Mouse (Mus musculus): ENCODE results near the gene Rnf40. TPM values are rescaled to one million over a fixed set of nuclear protein-coding genes. Genes with fewer than 3 reads are reported as not detected.

The Rnf40 gene
- polyA plus RNA-seq, 1 experiment: 32.8 TPM

DNA sequence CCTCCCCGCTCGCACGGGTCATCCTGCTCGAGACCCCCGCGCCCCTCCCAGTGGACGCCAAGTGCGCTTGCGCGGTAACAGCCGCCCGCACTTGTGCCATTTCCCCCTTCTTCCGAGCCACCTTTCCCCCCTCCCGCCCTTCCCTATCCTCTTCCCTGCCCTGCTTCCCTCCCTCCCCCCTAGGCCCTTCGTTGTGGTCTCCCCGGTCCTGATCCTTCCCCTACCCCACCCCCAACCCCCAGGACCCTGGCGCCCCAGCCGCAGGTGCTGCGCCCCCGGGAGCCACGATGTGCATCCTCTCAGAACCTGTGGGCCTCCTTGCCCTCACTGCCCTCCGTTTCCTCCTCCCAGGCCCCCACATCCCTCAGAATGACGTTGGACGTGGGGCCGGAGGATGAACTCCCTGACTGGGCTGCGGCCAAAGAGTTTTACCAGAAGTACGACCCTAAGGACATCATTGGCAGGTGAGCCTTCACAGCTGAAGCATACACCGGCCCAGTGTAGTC, 15.0 kb upstream of the Rnf40 start:
- TF ChIP-seq POLR2A (IDR thresholded peaks at IDR 0.05; ENCODE audit: borderline replicate concordance, extremely low read depth, low read depth, low read length) (no peak), CTCF (IDR thresholded peaks at IDR 0.05; ENCODE audit: insufficient read depth, low read length) (no peak)
- Histone ChIP-seq H3K4me3 (replicated peaks; ENCODE audit: extremely low read depth, low read depth, low read length) (peak overlapping the region; percentile 90), H3K4me1 (ENCODE audit: control insufficient read depth, insufficient read depth, low read length) (peaks cover 8% of the 10 kb centered on the region; the same call in 1 of the 2 replicates)
- peak; percentile 33 for DNase-seq
- WGBS: 2% methylated on average over 28 of the region's 28 CpGs

DNA sequence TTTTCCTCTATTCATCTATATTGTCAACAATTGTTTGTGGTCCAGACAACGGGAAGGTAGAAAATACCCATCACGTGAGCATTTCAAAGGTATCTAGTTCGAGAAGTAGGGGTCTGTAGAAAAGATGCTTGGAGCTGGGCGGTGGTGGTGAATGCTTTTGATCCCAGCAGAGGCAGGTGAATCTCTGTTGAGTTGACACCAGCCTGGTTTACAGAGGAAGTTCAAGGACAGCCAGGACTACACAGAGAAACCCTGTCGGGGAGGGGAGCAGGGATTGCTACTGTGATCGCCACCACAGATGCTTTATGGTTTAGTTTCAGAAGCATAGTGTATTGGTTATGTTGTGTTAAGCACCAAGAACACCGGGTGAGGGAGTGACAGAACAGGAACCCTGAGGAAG, 14.5 kb upstream of the Rnf40 start:
- Histone ChIP-seq H3K4me1 (ENCODE audit: control insufficient read depth, insufficient read depth, low read length) (peaks cover 8% of the 10 kb centered on the region; the same call in 1 of the 2 replicates), H3K4me3 (replicated peaks; ENCODE audit: extremely low read depth, low read depth, low read length) (peak overlapping the region; percentile 90)
- no peak for DNase-seq
- 11% methylated on average over 7 of the region's 7 CpGs for WGBS
- TF ChIP-seq CTCF (IDR thresholded peaks at IDR 0.05; ENCODE audit: insufficient read depth, low read length): no peak
- no peak for TF ChIP-seq POLR2A (IDR thresholded peaks at IDR 0.05; ENCODE audit: borderline replicate concordance, extremely low read depth, low read depth, low read length)

DNA sequence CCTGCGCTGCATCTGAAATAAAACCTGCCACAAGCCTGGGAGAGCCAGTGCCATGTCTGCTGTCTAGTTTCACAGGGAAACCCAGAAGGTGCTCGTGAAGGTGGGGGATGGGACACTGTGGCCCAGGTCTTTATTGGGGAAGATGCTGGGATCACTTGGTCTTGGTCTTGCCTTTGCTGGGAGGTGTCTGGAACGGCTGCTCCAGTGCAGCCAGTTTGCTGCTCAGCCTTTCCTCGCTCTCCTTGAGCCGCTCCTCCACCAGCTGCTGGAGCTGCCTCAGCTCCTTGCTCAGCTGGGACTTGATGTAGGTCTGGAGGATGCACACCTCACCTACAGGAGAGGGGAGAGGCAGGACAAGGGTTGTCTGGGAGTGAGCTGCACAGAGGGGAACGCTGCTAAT, 5.3 kb upstream of the Rnf40 start:
- no peak for DNase-seq
- no peaks in the 10 kb centered on the region; the same call in 1 of the 2 replicates for H3K4me1 ChIP-seq (ENCODE audit: control insufficient read depth, insufficient read depth, low read length)
- whole genome bisulfite sequencing: 95% methylated on average over 6 of the region's 6 CpGs
- TF ChIP-seq POLR2A (IDR thresholded peaks at IDR 0.05; ENCODE audit: borderline replicate concordance, extremely low read depth, low read depth, low read length) (no peak), CTCF (IDR thresholded peaks at IDR 0.05; ENCODE audit: insufficient read depth, low read length) (no peak)
- H3K4me3 ChIP-seq (replicated peaks; ENCODE audit: extremely low read depth, low read depth, low read length): no peak overlapping the region

DNA sequence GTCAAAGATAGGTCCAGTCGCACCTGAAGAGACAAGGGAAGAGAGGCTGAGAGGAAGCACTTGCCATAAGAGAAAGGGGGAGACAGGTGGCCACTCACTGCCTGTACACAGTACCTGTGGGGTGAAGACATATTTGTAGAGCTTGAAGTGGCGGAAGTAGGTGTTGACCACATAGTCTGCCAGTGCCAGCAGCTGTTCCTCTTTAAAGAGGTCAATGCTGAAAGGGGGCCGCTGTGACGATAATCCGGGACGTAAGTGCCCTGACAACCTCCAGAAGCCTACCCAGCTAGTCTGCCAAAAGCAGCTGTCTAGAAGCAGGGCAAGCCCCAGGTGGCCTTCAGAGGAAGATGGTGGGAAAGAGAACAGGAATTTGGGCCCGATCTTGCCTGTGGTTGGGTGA, 3.5 kb upstream of the Rnf40 start:
- DNase-seq: peak; percentile 29
- 74% methylated on average over 7 of the region's 7 CpGs for WGBS
- H3K4me1 ChIP-seq (ENCODE audit: control insufficient read depth, insufficient read depth, low read length): peaks cover 5% of the 10 kb centered on the region
- H3K4me3 ChIP-seq (replicated peaks; ENCODE audit: extremely low read depth, low read depth, low read length): no peak overlapping the region
- no peak for TF ChIP-seq CTCF (IDR thresholded peaks at IDR 0.05; ENCODE audit: insufficient read depth, low read length)
- no peak for TF ChIP-seq POLR2A (IDR thresholded peaks at IDR 0.05; ENCODE audit: borderline replicate concordance, extremely low read depth, low read depth, low read length)

DNA sequence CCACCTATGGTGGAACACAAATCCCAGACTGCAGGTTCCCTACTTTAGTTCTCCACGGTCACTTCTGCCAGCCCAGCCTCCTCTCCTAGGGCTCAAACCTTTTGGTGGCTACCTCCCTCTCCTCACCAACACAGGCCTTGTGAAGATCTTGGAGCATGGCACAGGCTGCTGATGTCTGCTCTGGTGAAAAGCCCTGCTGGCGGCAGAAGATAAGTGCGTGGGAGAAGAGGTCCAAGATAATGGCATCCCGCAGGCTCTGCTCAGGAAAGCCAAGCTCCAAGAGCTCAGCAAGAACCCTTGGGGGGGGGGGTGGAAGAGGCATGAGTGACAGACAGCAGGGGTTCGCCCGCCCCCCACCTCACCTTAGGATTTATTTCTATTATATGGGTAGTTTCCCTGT, 2.4 kb upstream of the Rnf40 start:
- 92% methylated on average over 6 of the region's 6 CpGs for WGBS
- TF ChIP-seq POLR2A (IDR thresholded peaks at IDR 0.05; ENCODE audit: borderline replicate concordance, extremely low read depth, low read depth, low read length) (no peak), CTCF (IDR thresholded peaks at IDR 0.05; ENCODE audit: insufficient read depth, low read length) (no peak)
- Histone ChIP-seq H3K4me3 (replicated peaks; ENCODE audit: extremely low read depth, low read depth, low read length) (no peak overlapping the region), H3K4me1 (ENCODE audit: control insufficient read depth, insufficient read depth, low read length) (peaks cover 5% of the 10 kb centered on the region)
- DNase-seq: no peak

DNA sequence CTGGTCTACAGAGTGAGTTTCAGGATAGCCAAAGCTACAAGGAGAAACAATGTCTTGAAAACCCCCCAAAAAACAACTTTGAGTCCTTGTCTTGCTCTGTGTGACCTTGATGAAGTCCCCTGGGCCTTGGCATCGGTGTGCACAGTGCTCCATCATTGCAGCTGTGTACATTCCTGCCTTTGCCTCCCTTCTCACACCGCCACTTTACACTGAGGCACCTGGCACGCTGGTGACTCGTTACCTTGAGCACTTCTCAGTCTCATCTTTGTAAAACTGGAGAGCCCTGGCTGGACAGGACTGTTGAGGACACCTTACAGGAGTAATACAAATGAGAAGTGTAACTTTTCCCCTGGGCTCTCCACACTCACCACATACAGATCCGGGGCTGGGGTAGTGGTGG, 1.4 kb upstream of the Rnf40 start:
- no peak for DNase-seq

DNA sequence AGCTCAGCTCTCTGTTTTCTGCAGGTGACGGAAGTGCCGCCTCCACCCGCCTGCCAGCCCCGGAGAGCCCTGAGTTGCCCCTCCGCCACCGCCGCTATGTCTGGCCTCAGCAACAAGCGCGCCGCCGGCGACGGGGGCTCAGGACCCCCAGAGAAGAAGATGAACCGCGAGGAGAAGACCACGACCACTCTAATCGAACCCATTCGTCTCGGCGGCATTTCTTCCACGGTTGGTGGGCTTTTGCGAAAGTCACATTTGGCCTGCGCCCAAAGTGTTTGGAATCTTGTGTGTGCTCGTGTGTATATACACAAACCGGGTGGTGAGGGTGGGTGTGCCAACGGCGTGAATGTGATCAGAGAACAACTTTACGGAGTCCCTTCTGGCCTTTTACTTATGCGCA, 334 bp downstream of the Rnf40 start:
- Histone ChIP-seq H3K4me1 (ENCODE audit: control insufficient read depth, insufficient read depth, low read length) (peaks cover 5% of the 10 kb centered on the region), H3K4me3 (replicated peaks; ENCODE audit: extremely low read depth, low read depth, low read length) (peak overlapping the region; percentile 87)
- no peak for TF ChIP-seq CTCF (IDR thresholded peaks at IDR 0.05; ENCODE audit: insufficient read depth, low read length)
- no peak for TF ChIP-seq POLR2A (IDR thresholded peaks at IDR 0.05; ENCODE audit: borderline replicate concordance, extremely low read depth, low read depth, low read length)
- no peak for DNase-seq
- WGBS: 3% methylated on average over 29 of the region's 29 CpGs

More for the DNA sequence above, 1.4 kb upstream of the Rnf40 start:
- WGBS: 54% methylated on average over 5 of the region's 5 CpGs
- TF ChIP-seq POLR2A (IDR thresholded peaks at IDR 0.05; ENCODE audit: borderline replicate concordance, extremely low read depth, low read depth, low read length): no peak
- TF ChIP-seq CTCF (IDR thresholded peaks at IDR 0.05; ENCODE audit: insufficient read depth, low read length): no peak
- Histone ChIP-seq H3K4me1 (ENCODE audit: control insufficient read depth, insufficient read depth, low read length) (peaks cover 5% of the 10 kb centered on the region), H3K4me3 (replicated peaks; ENCODE audit: extremely low read depth, low read depth, low read length) (no peak overlapping the region)

DNA sequence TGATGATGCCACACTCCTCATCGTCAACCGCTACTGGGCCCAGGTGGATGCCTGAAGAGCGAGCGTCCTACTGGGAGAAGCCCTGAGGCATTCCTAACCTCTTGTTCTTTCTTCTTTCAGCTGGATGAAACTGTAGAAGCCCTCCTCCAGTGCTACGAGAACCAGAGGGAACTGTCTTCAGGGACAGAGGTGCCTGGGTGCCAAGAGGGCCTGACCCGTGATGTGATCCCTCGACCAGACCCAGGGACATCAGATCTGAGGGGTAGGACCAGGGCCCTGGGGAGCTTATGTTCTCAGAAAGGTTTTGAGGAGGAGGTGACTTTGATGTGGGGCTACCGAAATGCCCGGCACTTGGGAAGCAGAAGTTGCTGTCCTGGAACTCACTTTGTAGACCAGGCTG, 1.1 kb downstream of the Rnf40 start:
- no peak for DNase-seq
- H3K4me3 ChIP-seq (replicated peaks; ENCODE audit: extremely low read depth, low read depth, low read length): no peak overlapping the region
- WGBS: 94% methylated on average over 9 of the region's 9 CpGs
- TF ChIP-seq POLR2A (IDR thresholded peaks at IDR 0.05; ENCODE audit: borderline replicate concordance, extremely low read depth, low read depth, low read length): no peak
- no peak for TF ChIP-seq CTCF (IDR thresholded peaks at IDR 0.05; ENCODE audit: insufficient read depth, low read length)
- peaks cover 5% of the 10 kb centered on the region for H3K4me1 ChIP-seq (ENCODE audit: control insufficient read depth, insufficient read depth, low read length)

DNA sequence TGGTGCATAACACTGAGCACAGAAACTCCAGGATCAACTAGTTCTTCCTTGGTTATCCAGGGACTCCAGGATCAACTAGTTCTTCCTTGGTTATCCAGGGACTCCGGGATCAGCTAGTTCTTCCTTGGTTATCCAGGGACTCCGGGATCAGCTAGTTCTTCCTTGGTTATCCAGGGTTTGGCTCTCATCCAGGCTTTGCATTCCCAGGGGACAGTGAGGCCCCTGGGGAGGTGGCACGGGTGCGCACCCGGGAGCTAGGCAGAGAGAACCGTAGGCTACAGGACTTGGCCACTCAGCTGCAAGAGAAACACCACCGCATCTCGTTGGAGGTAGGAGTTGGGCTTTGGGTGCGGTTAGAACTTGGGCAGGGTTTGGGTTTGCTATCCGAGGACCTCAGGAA, 2.5 kb downstream of the Rnf40 start:
- no peak for TF ChIP-seq CTCF (IDR thresholded peaks at IDR 0.05; ENCODE audit: insufficient read depth, low read length)
- TF ChIP-seq POLR2A (IDR thresholded peaks at IDR 0.05; ENCODE audit: borderline replicate concordance, extremely low read depth, low read depth, low read length): no peak
- no peak for DNase-seq
- H3K4me3 ChIP-seq (replicated peaks; ENCODE audit: extremely low read depth, low read depth, low read length): no peak overlapping the region
- peaks cover 5% of the 10 kb centered on the region for H3K4me1 ChIP-seq (ENCODE audit: control insufficient read depth, insufficient read depth, low read length)
- WGBS: 83% methylated on average over 10 of the region's 10 CpGs

DNA sequence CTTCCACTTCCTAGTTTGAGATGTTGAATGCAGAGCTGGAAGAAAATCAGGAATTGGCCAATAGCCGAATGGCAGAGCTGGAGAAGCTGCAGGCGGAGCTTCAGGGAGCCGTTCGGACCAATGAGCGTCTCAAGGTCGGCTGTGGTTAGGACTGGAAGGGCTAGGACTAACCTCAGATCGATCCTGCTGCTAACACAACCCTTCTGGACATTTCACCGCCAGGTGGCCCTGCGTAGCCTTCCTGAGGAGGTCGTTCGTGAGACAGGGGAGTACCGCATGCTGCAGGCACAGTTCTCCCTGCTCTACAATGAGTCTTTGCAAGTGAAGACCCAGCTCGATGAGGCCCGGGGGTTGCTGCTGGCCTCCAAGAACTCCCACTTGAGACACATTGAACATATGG, 4.0 kb downstream of the Rnf40 start:
- no peak overlapping the region for H3K4me3 ChIP-seq (replicated peaks; ENCODE audit: extremely low read depth, low read depth, low read length)
- TF ChIP-seq CTCF (IDR thresholded peaks at IDR 0.05; ENCODE audit: insufficient read depth, low read length) (no peak), POLR2A (IDR thresholded peaks at IDR 0.05; ENCODE audit: borderline replicate concordance, extremely low read depth, low read depth, low read length) (no peak)
- WGBS: 89% methylated on average over 14 of the region's 14 CpGs

More for the DNA sequence above, 4.0 kb downstream of the Rnf40 start:
- DNase-seq: no peak
- peaks cover 5% of the 10 kb centered on the region for H3K4me1 ChIP-seq (ENCODE audit: control insufficient read depth, insufficient read depth, low read length)
